ENCODE assay signal across 7 mouse cellular contexts in the genomic region with DNA sequence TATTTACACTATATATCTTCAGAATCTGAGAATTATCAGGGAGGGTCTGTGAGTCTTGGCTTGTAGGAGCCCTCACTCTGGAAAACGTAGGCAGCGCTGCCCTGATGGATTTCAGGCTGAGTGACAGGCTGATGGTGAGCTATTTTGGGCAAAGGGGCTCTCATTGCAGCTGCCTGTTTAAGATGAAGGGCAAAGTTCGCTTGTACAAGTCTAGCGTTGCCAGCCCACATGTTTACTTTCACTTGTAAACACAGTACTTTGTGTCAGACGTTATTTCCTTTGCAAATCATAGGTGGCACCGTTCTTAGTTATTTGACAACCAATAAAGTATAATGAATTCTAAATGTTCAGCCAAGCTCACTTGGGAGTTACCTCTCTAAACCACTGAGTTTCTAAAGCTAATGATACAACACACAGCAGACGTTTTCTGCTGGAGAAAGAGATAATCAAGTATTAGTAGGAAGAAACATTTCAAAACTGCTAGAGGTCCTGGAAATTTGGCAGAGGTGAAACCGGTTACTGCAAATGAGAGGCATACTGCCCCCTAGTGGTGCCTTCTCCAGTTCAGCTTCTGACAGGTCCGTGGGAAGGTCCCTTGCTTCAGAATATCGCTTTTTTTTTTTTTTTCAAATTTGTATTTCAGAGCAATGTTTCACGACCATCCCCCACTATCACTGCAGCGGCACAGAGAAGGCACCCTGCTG. TPM values are rescaled to one million over a fixed set of nuclear protein-coding genes. Genes with fewer than 3 reads are reported as not detected.
DNase-seq lines count a peak whose midpoint lies in the region; ATAC-seq and TF ChIP-seq lines count a peak whose summit lies in the region.

No protein-coding gene starts in this region.

- peak overlapping the region; percentile 89 for H3K27ac ChIP-seq in gastrocnemius, adult 2 months
- H3K27ac ChIP-seq in left cerebral cortex, adult 2 months = no peak overlapping the region

- peak; percentile 86 to 96 for DNase-seq in adrenal gland, adult (ENCODE audit: inconsistent age in 2 of 2, low spot score in 1 of 2)
- peak; percentile 76 to 91 for DNase-seq in cerebellum, postnatal 4 days (ENCODE audit: low spot score in 2 of 2)
- DNase-seq in gastrocnemius, adult 2 months = peak; percentile 94
- peak; percentile 87 for DNase-seq in hindlimb bud, embryonic 11.5 days (ENCODE audit: extremely low spot score, low read depth, low spot score)
- peak; percentile 78 to 79 for DNase-seq in left cerebral cortex, adult 2 months (ENCODE audit: extremely low spot score in 1 of 2, low spot score in 2 of 2)
- DNase-seq in skeletal muscle tissue, adult 2 months (ENCODE audit: low read depth, low spot score) = peak; percentile 95

- peak; percentile 95 for ATAC-seq in megakaryocyte progenitor cell, adult 5-6 weeks (replicated peaks; ENCODE audit: poor library complexity)

- H3K4me3 ChIP-seq in gastrocnemius, adult 2 months = peak overlapping the region; percentile 68
- H3K4me3 ChIP-seq in left cerebral cortex, adult 2 months = peak overlapping the region; percentile 9; the same call in 1 of the 2 replicates

- intact Hi-C loops in gastrocnemius, adult 2 months (cut with DNase I) = loop anchor here (1.0 kb wide), 1 partner anchor 148 kb away; no protein-coding TSS in a partner anchor
- intact Hi-C loops in left cerebral cortex, adult 2 months (cut with DNase I) = loop anchor here (1.0 to 5.0 kb wide), 2 partner anchors 46 to 148 kb away; a partner anchor contains a TSS

- TF ChIP-seq CTCF in gastrocnemius, adult 2 months (IDR thresholded peaks at IDR 0.05) = peak; percentile 97; the same call in 1 of the 2 replicates
- TF ChIP-seq CTCF in left cerebral cortex, adult 2 months (IDR thresholded peaks at IDR 0.05) = peak; percentile 90

RNA-seq across cellular contexts. Expression of a gene that starts 47.7 kb away (rescaled TPM):
- total RNA-seq in gastrocnemius, adult 2 months (2021) = 100 to 1,000 TPM; 585 to 709 TPM
- total RNA-seq in left cerebral cortex, adult 2 months (2021) = 10 to 100 TPM; 21.3 to 23.4 TPM
- 16.3 and 20.2 TPM in 2 replicates for total RNA-seq in megakaryocyte progenitor cell, adult 5-6 weeks (2015)
- total RNA-seq in megakaryocyte progenitor cell, adult 5-6 weeks (2017) = 11.5 and 16.7 TPM in 2 replicates

RNA-seq across cellular contexts. Expression of a gene that starts 50.6 kb away (rescaled TPM):
- total RNA-seq in gastrocnemius, adult 2 months (2021) = 1 to 10 TPM; 1.5 to 5.5 TPM
- total RNA-seq in left cerebral cortex, adult 2 months (2021) = 1 to 10 TPM; 1.6 to 2.0 TPM
- 4.4 and 5.1 TPM in 2 replicates for total RNA-seq in megakaryocyte progenitor cell, adult 5-6 weeks (2015)
- 6.8 and 10.5 TPM in 2 replicates for total RNA-seq in megakaryocyte progenitor cell, adult 5-6 weeks (2017)

Comparison
In these comparisons a context has a peak if more than half of its experiments do, and no peak if none do; other contexts are left out.
1. RNA of a gene that starts 47.7 kb away (total RNA-seq): 585 to 709 TPM in gastrocnemius, adult 2 months; 21.3 to 23.4 TPM in left cerebral cortex, adult 2 months and 11.5 to 20.2 TPM in megakaryocyte progenitor cell, adult 5-6 weeks; every median in the first group is over 10 times any median in the second.
2. Peak in every context shown above with its lines, with median percentiles within 50 percentile points of each other: DNase-seq.